Mouse (Mus musculus) lung, postnatal 0 days (tissue): Measurements from ENCODE around the gene Fbrsl1. TPM values are rescaled to one million over a fixed set of nuclear protein-coding genes. Genes with fewer than 3 reads are reported as not detected.

Experiments used
- ATAC-seq: fragments of 200-750 bp; cut with Nextera tagmentation; 2 replicates; pipeline ENCODE4 v1.8.0; 2017; ENCODE audit warnings: moderate library complexity
- DNase-seq: peaks from one replicate; pipeline ENCODE4 v3.0.0-alpha.2; 2016; ENCODE audit warnings: low spot score
- H3K27ac ChIP-seq: fragments of 300-500 bp; sonication (generic); 2 replicates; pipeline ENCODE4 v1.5.1; 2014; ENCODE audit warnings: antibody characterized with exemption, mild to moderate bottlenecking, low read length, mixed read lengths
- H3K27me3 ChIP-seq: fragments of 300-500 bp; sonication (generic); replicated peaks from 2 replicates; pipeline ENCODE4 v1.6.1; 2014; ENCODE audit warnings: low read length, mixed read lengths; ENCODE audit not compliant: insufficient read depth
- H3K36me3 ChIP-seq: fragments of 300-500 bp; sonication (generic); 2 replicates; pipeline ENCODE4 v1.6.1; 2014; ENCODE audit warnings: low read length, mixed read lengths; ENCODE audit not compliant: insufficient read depth
- H3K4me1 ChIP-seq: fragments of 300-500 bp; sonication (generic); 2 replicates; pipeline ENCODE4 v1.6.1; 2014; ENCODE audit warnings: antibody characterized with exemption, low read depth, low read length, mixed read lengths; ENCODE audit not compliant: insufficient read depth
- H3K4me2 ChIP-seq: fragments of 300-500 bp; sonication (generic); replicated peaks from 2 replicates; pipeline ENCODE4 v1.6.1; 2014; ENCODE audit warnings: low read depth, mild to moderate bottlenecking, low read length, moderate library complexity, mixed read lengths
- H3K4me3 ChIP-seq: fragments of 300-500 bp; sonication (generic); 2 replicates; pipeline ENCODE4 v1.5.1; 2014; ENCODE audit warnings: low read depth, low read length
- H3K9ac ChIP-seq: fragments of 300-500 bp; sonication (generic); replicated peaks from 2 replicates; pipeline ENCODE4 v1.6.1; 2014; ENCODE audit warnings: low read depth, mild to moderate bottlenecking
- H3K9me3 ChIP-seq: fragments of 300-500 bp; sonication (generic); 2 replicates; pipeline ENCODE4 v1.6.1; 2016; ENCODE audit warnings: low read length, mixed read lengths
- CTCF ChIP-seq: IDR thresholded peaks from 2 replicates; pipeline ENCODE4 v1.5.1; 2016; ENCODE audit warnings: antibody characterized with exemption, mild to moderate bottlenecking
- EP300 ChIP-seq: IDR thresholded peaks from 2 replicates; pipeline ENCODE4 v1.6.1; 2016; ENCODE audit warnings: antibody characterized with exemption, mild to moderate bottlenecking, control low read depth
- WGBS: fragments of 180-500 bp; shearing (Covaris S2); extraction: QIAGEN DNeasy Blood & Tissue Kit; methylation state at CpG from one replicate; pipeline ENCODE4 v1.1.7; 2014; 5-methylcytosine and 5-hydroxymethylcytosine counted together
- polyA plus RNA-seq: library from polyadenylated mRNA; unstranded; fragments of >200 nt; fragmentation: Nextera tagmentation; extraction: Ambion mirVana; gene quantifications from 2 replicates; pipeline ENCODE4 v1.2.1, GENCODE M21; 2015

The Fbrsl1 gene
- polyA plus RNA-seq, 1 experiment from 2014 or later: 10.4 TPM

DNA sequence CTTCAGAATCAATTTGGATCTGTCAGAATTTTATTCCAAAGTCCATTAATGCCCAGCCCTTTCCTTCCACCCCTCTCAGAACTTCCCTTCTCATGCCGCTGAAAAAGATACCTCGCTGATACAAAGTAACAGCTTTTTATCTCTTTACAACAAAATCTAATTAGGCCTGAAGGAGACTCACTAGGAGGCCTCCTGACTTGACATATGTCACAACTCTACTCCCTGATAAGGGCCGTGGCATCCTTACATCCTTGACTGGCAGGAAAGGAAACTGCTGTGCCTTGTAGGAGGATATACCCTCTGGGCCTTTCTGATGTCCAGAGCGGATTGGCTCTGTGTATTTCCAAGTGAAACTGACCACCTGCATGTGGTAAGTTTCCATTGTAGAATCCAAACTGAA lies 41.3 kb upstream of the Fbrsl1 start:
- H3K27ac ChIP-seq: no peak overlapping the region
- ATAC-seq (no peak), DNase-seq (no peak)
- no peaks in the 10 kb centered on the region for H3K36me3 ChIP-seq
- no peaks in the 10 kb centered on the region for H3K27me3 ChIP-seq
- H3K9me3 ChIP-seq: no peaks in the 10 kb centered on the region
- TF ChIP-seq CTCF: no peak
- no peak for TF ChIP-seq EP300
- no peaks in the 10 kb centered on the region for H3K4me1 ChIP-seq
- no peak overlapping the region for H3K4me2 ChIP-seq
- no peak overlapping the region for H3K9ac ChIP-seq
- H3K4me3 ChIP-seq: no peak overlapping the region
- 32% methylated on average over 4 of the region's 4 CpGs for WGBS

DNA sequence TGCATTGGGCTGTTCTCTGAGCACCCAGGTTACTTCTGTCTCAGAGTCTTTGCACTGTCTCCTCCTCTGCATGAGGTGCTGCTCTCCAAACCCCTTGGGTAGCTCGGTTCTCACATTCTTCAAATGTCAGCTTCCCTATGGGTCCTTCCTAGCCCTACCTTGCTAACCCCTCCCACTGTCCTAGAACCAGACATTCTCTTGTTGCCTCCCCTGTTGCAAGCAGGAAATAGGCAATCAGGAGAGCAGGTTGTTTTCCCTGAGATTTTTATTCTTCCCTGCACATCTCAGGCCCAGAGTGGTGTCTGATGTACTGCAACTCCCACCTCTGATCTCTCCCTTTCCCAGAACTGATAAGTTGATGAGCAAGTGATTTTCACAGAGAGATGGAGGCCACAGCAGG lies 39.6 kb upstream of the Fbrsl1 start:
- Histone ChIP-seq H3K9ac (no peak overlapping the region), H3K9me3 (no peaks in the 10 kb centered on the region), H3K27me3 (no peaks in the 10 kb centered on the region), H3K36me3 (no peaks in the 10 kb centered on the region), H3K4me1 (no peaks in the 10 kb centered on the region), H3K27ac (no peak overlapping the region), H3K4me3 (no peak overlapping the region), H3K4me2 (no peak overlapping the region)
- ATAC-seq (no peak), DNase-seq (no peak)
- 13% methylated on average over 1 of the region's 1 CpGs for WGBS
- no peak for TF ChIP-seq EP300
- TF ChIP-seq CTCF: no peak

GRCm38 (mm10) chr5:110486674-110487334 lies 38.5 kb upstream of the Fbrsl1 start:
- Histone ChIP-seq H3K27me3 (no peaks in the 10 kb centered on the region), H3K27ac (no peak overlapping the region), H3K9me3 (no peaks in the 10 kb centered on the region), H3K36me3 (no peaks in the 10 kb centered on the region), H3K9ac (no peak overlapping the region), H3K4me1 (no peaks in the 10 kb centered on the region), H3K4me3 (no peak overlapping the region), H3K4me2 (no peak overlapping the region)
- no peak for TF ChIP-seq EP300
- TF ChIP-seq CTCF: no peak
- no peak for DNase-seq
- 33% methylated on average over 5 of the region's 5 CpGs for WGBS
- no peak; the same call in 1 of the 2 replicates for ATAC-seq

- Histone ChIP-seq H3K4me2 (no peak overlapping the region), H3K9me3 (no peaks in the 10 kb centered on the region), H3K36me3 (no peaks in the 10 kb centered on the region), H3K9ac (no peak overlapping the region), H3K4me1 (no peaks in the 10 kb centered on the region), H3K27me3 (0 out of 2 replicates have a peak, but pooled peaks cover 4% of the 10 kb centered on the region), H3K27ac (no peak overlapping the region), H3K4me3 (no peak overlapping the region)
- no peak for TF ChIP-seq EP300
- TF ChIP-seq CTCF: no peak
- ATAC-seq (no peak), DNase-seq (no peak)
- 69% methylated on average over 3 of the region's 3 CpGs for WGBS
These were observed 36.4 kb upstream of the Fbrsl1 start for GRCm38 (mm10) chr5:110484711-110485110.

GRCm38 (mm10) chr5:110479228-110479627 lies 30.9 kb upstream of the Fbrsl1 start:
- no peaks in the 10 kb centered on the region for H3K9me3 ChIP-seq
- H3K27ac ChIP-seq: no peak overlapping the region
- no peaks in the 10 kb centered on the region for H3K36me3 ChIP-seq
- no peak overlapping the region for H3K4me2 ChIP-seq
- TF ChIP-seq CTCF (no peak), EP300 (peak; percentile 92)
- 25% methylated on average over 8 of the region's 8 CpGs for WGBS
- H3K9ac ChIP-seq: no peak overlapping the region
- no peaks in the 10 kb centered on the region for H3K4me1 ChIP-seq
- ATAC-seq (peak; percentile 89), DNase-seq (peak; percentile 85)
- no peak overlapping the region for H3K4me3 ChIP-seq
- 0 out of 2 replicates have a peak, but pooled peaks cover 4% of the 10 kb centered on the region for H3K27me3 ChIP-seq

DNA sequence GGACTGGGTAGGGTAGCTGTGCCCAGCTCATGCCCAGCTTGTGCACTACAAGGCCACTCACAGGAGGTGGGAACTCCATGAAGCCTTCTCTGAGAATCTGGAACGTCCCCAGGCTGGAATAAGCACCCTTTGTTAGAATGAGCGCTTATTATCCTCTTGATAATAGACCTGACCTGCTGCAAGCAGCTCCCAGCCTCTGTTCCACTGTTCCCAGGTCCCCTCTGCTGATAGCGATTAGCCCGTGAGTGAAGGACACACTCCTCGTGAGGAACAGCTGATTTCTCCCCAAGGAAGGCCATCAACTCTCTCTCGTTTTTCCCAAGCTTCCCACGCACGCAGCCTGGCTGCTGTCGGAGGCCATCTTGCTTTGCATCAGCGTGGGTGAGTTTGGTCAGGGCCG lies 25.9 kb upstream of the Fbrsl1 start:
- TF ChIP-seq EP300 (no peak), CTCF (no peak)
- 73% methylated on average over 11 of the region's 11 CpGs for WGBS
- Histone ChIP-seq H3K9me3 (no peaks in the 10 kb centered on the region), H3K4me3 (no peak overlapping the region), H3K4me2 (no peak overlapping the region), H3K27me3 (no peaks in the 10 kb centered on the region), H3K36me3 (no peaks in the 10 kb centered on the region), H3K9ac (no peak overlapping the region), H3K4me1 (no peaks in the 10 kb centered on the region), H3K27ac (no peak overlapping the region)
- DNase-seq (no peak), ATAC-seq (no peak)
